Mouse (Mus musculus): ENCODE data around the gene Daw1.

The Daw1 gene

DNA sequence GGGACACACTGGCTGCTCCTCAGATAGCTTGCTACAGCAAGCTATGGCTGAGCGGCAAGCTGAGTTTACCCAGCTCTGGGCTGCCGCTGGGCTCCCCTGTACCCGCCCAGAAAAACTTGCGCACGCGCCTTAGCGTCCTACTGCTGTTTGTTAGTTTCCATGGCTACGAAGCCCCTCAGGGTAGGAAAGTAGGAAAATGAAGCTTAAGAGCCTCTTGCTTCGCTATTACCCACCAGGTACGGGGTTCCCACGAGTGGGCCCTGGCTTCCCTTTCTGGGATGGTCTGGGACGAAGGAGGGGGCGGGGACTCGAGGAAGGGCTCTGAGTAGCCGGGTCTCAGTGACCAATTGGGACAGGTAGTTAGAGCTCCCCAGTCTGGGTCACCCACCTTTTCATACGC lies at the start of gene Daw1:
Gene Daw1, plus strand, starts transcription at position 150 of the 400 bp plus-strand sequence.
- DNase-seq (ENCODE audit: low read depth): peak; percentile 9

DNA sequence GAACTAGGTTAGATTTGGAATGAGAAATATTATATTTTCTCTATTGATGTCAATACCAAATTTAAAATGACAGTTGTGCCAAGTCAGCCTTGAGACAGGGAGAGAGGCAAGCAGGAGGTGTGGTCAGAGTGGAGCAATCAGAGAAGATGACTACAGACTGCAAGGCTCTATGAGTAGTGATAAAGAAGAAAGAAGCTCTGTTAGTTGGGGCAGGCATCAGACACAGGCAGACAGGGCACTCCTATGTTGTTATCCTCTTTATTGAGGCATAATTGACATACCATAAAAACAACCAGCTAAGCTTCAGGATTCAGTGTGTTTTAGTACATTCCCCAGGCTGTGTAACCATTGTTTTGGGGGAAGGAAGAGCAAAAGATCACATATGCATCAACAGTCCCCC lies 48.6 kb upstream of the Daw1 start:
- no peak for DNase-seq (ENCODE audit: low read depth)

DNA sequence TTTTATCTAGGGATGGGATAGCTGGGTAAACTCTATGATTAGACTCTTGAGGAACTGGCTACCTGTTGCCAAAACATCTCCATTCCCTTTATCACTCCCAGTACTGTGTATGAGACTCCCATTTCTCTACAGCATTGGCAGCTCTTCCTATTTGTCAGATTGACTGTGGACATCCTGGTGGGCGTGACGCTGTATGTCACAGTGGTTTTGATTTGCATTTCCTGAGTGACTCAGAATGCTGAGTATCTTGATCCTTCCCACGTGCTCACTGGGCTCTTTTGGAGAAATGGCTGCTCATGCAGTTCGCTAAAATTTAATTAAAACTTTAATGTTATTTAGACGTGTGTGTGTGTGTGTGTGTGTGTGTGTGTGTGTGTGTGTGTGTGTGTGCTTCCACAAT lies 47.8 kb upstream of the Daw1 start:
- peak; percentile 3 for DNase-seq (ENCODE audit: low read depth)

DNA sequence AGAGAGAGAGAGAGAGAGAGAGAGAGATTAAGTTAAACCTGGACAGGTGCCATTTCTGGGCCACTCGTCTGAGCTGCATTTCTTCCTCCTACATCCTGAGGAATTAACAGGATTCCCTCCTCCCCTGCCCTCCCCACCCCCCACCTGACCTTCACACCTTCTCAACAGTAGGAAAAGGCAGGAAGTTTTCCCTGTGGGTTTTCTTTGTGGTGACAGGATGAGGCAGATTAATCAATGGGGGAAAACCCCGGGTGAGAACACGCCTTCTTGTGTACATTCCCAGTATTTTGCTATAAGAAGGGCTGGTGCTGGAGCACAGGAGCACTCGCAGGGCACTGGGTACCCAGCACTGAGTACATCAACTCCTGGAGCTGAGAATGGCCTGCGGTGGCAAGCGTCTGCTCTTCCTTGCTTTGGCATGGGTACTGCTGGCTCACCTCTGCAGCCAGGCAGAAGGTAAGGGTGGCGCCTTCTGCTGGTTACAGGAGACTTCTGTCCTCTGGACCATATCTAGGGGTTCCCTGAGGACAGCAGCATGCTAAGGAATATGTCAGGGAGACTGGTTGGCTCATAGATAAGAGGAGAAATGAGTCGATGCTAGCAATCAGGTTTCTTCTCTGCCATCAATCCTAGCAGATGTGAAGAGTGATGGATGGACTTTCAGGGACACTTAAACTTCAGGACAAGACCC lies 43.0 kb upstream of the Daw1 start, which contains the start of gene Ccl20:
Gene Ccl20, plus strand, starts transcription at position 320 of the 691 bp plus-strand sequence.
- no peak for DNase-seq (ENCODE audit: low read depth)

- no peak for DNase-seq (ENCODE audit: low read depth)
Observed at GRCm38 (mm10) chr1:83117217-83117616, 42.3 kb upstream of the Daw1 start.

DNA sequence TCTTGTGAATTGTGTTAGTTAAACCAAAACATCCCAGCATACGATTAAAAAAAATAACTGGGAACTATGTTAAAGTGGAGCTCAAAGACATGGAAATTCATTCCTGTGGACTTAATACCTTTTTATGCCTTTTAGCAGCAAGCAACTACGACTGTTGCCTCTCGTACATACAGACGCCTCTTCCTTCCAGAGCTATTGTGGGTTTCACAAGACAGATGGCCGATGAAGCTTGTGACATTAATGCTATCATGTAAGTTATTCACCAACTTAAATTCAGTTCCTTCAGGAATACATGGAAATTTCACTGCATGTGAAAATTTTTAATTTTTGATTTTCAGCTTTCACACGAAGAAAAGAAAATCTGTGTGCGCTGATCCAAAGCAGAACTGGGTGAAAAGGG lies 41.9 kb upstream of the Daw1 start:
- DNase-seq (ENCODE audit: low read depth): no peak

GRCm38 (mm10) chr1:83119903-83120302 lies 39.6 kb upstream of the Daw1 start:
- DNase-seq (ENCODE audit: low read depth): no peak

GRCm38 (mm10) chr1:83120312-83120711 lies 39.2 kb upstream of the Daw1 start:
- no peak for DNase-seq (ENCODE audit: low read depth)

GRCm38 (mm10) chr1:83123201-83123600 lies 36.4 kb upstream of the Daw1 start:
- no peak for DNase-seq (ENCODE audit: low read depth)

DNA sequence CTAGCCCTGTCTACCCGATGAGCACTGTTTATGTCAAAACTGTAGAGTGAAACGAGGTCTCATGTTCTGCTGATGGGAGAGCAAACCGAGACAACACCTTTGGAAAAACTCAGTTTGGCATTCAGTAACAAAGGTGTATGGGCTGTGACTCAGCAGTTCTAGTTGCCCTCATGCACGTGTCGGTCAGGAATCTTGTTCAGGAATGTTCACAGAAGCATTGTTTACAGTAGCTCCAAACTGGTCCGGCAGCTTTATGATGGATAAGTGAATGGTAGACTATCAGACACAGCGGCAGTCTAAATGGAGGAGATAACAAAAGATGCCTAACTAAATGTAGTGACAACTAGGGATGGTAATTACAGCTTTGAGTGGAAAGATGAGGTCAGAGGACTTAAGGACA lies 23.7 kb upstream of the Daw1 start:
- DNase-seq (ENCODE audit: low read depth): no peak

DNA sequence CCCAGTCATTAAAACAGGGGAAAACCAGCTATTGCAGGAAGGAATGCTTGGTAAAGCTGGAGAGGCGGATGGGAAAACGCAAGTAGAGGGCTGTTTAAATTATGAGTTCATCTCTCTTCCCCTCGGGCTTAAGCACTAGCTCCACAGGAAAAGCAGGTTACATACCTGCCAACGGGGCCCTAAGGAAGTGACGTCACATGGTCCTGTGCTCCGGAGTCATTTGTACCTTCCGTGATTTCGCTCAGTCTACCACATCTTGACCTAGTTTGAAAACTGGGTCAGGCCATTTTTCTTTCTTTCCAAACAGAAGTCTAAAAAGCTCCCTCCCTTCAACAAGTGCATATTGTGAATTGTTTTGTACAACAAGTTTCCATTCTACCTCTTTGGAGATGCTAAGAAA lies 21.7 kb upstream of the Daw1 start:
- no peak for DNase-seq (ENCODE audit: low read depth)

- DNase-seq (ENCODE audit: low read depth): no peak
Observed at GRCm38 (mm10) chr1:83138721-83139120, 20.8 kb upstream of the Daw1 start.

DNA sequence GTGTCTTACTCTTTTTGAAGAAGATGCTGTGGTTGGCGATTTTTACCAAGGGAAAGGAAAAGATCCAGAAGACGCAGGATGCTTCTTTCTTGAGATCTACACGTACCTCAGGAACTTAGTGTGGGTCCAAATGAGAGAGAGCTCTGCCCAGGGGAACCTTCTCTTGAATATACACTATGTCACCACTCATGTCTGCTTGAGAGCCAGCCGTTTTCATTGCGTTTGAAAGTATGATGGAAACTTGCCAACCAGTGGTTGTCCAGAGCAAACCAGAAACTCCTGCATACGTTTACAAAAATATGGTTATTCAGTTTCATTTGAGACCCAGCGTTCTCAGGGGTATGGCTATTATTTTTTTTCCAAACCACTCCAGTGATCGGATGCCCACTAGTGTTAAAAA lies 18.0 kb upstream of the Daw1 start:
- no peak for DNase-seq (ENCODE audit: low read depth)

DNA sequence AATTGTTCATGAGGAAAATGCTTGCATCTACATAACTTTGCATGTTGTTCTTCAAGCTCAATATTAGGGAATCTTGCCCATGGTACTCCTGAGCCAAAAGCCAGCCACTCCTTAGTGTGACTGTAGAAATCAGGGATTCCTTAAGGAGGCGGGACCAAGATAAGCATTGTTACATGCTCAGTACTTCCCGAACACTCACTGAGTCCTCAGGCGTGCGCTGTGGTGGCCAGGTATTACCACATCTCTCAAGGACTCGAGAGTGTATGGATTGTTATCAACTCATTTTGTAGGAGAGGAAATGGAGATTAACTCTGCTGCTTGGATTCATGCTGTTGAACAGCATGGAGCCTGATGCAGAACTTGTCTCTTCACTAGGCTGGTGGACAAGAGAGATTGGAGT lies 17.5 kb upstream of the Daw1 start:
- no peak for DNase-seq (ENCODE audit: low read depth)

- no peak for DNase-seq (ENCODE audit: low read depth)
Observed at GRCm38 (mm10) chr1:83146547-83146946, 13.0 kb upstream of the Daw1 start.

GRCm38 (mm10) chr1:83150227-83150626 lies 9.3 kb upstream of the Daw1 start:
- no peak for DNase-seq (ENCODE audit: low read depth)

DNA sequence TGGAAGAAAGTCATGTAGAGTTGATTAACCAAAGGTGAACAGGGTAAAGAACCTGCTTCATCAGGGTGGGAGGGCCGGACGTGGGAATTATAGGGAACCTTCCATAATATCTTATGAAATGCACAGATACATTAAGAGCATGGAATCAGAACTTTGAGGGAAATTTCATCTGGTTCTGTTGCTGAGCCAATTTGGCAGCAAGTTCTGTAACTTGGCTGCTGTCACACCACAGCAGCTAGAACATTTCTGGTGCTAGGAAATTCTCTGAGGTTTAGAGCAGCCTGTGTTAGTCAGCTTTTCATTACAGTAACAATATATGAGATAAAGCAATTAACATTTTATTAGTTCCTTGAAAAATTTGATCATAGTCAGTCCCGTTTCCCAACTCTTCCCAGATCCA lies 6.6 kb upstream of the Daw1 start:
- no peak for DNase-seq (ENCODE audit: low read depth)

GRCm38 (mm10) chr1:83156876-83157275 lies 2.7 kb upstream of the Daw1 start:
- DNase-seq (ENCODE audit: low read depth): no peak

GRCm38 (mm10) chr1:83161658-83162057 lies 2.1 kb downstream of the Daw1 start:
- no peak for DNase-seq (ENCODE audit: low read depth)

DNA sequence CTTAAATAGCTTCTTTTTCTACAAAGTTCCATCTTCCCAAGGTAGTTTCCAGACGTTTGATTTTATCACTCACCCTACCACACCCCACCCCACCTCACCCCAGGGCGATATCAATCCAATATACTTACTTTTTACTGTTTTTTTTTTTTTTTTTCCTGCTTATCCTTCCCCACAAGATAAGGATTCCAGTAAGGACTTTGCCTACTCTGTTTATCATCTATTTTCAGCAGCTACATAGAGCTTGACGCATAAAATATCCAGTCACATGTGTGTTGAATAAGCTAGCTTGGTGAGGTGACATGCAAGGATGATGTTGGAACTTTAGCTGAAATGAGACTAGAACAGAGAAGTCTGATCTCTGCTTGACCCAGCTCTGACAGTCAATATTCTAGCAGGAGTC lies 4.5 kb downstream of the Daw1 start:
- DNase-seq (ENCODE audit: low read depth): no peak

DNA sequence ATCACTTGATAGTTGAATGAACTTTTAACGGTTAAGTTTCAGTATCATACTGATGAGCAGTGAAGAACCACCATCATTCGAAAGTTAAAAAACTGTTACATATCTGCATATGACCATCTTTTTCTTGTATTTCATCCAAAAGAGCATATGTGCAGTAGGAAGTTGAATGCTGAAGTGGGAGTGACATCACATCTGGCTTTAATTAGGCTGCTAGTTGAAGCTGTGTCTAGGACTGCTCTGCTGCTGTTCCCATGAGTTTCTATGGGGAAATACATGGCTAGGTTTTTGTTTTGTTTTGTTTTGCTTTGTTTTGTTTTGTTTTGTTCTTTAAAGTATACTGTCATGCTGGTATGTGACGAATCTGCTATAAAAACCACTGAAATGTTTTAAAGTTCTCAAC lies 9.6 kb downstream of the Daw1 start:
- no peak for DNase-seq (ENCODE audit: low read depth)

GRCm38 (mm10) chr1:83175985-83176384 lies 16.4 kb downstream of the Daw1 start:
- no peak for DNase-seq (ENCODE audit: low read depth)

DNA sequence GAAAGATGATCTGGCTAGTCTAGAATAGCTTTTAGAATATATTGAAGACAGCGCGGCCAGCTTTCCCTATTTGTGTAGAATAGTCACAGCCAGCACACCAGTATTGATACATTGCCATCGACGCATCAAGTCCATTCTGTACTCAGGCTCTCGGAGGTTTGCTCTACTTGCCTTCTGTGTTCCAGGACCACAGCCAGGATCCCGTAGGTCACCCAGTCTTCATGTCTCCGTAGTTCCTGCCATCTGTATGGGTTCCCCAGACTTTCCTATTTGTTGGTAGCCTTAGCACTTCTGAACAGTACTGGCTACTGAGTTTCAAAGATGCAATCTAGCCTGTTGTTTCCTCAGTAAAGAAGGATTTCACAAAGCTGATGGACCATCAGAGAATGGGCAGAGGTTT lies 20.0 kb downstream of the Daw1 start:
- no peak for DNase-seq (ENCODE audit: low read depth)

GRCm38 (mm10) chr1:83181418-83181817 lies 21.9 kb downstream of the Daw1 start:
- DNase-seq (ENCODE audit: low read depth): no peak
